Mouse (Mus musculus) midbrain, embryonic 16.5 days (tissue): ENCODE results near the gene Cnih1. TPM values are rescaled to one million over a fixed set of nuclear protein-coding genes. Genes with fewer than 3 reads are reported as not detected.
A peak's percentile ranks its signal among the peaks of the same experiment; 100 is the strongest.

Source experiments
- ATAC-seq: fragments of 200-750 bp; cut with Nextera tagmentation; 2 replicates; pipeline ENCODE4 v1.8.0; 2017; ENCODE audit warnings: moderate TSS enrichment
- H3K27ac ChIP-seq: fragments of 300-500 bp; sonication (generic); 2 replicates; pipeline ENCODE4 v1.5.1; 2014; ENCODE audit warnings: mild to moderate bottlenecking, low read length, mixed read lengths
- H3K27me3 ChIP-seq: fragments of 300-500 bp; sonication (generic); 2 replicates; pipeline ENCODE4 v1.6.1; 2014; ENCODE audit warnings: low read depth, low read length, mixed read lengths; ENCODE audit not compliant: control insufficient read depth, insufficient read depth
- H3K36me3 ChIP-seq: fragments of 300-500 bp; sonication (generic); 2 replicates; pipeline ENCODE4 v1.6.1; 2014; ENCODE audit warnings: mild to moderate bottlenecking, low read length, moderate library complexity, mixed read lengths; ENCODE audit not compliant: control insufficient read depth, insufficient read depth
- H3K4me1 ChIP-seq: fragments of 300-500 bp; sonication (generic); 2 replicates; pipeline ENCODE4 v1.6.1; 2014; ENCODE audit warnings: mild to moderate bottlenecking, low read length, mixed read lengths; ENCODE audit not compliant: control insufficient read depth, insufficient read depth
- H3K4me2 ChIP-seq: fragments of 300-500 bp; sonication (generic); 2 replicates; pipeline ENCODE4 v1.6.1; 2014; ENCODE audit warnings: mild to moderate bottlenecking, low read length, mixed read lengths
- H3K4me3 ChIP-seq: fragments of 300-500 bp; sonication (generic); 2 replicates; pipeline ENCODE4 v1.5.1; 2014; ENCODE audit warnings: low read depth, mild to moderate bottlenecking, low read length, moderate library complexity, mixed read lengths
- H3K9ac ChIP-seq: fragments of 300-500 bp; sonication (generic); 2 replicates; pipeline ENCODE4 v1.6.1; 2014; ENCODE audit warnings: low read depth, low read length, mixed read lengths
- H3K9me3 ChIP-seq: fragments of 300-500 bp; sonication (generic); replicated peaks from 2 replicates; pipeline ENCODE4 v1.6.1; 2014; ENCODE audit warnings: mild to moderate bottlenecking, low read length, mixed read lengths; ENCODE audit not compliant: control insufficient read depth, poor library complexity, severe bottlenecking
- WGBS: fragments of 180-500 bp; shearing (Covaris S2); extraction: QIAGEN DNeasy Blood & Tissue Kit; methylation state at CpG from one replicate; pipeline ENCODE4 v1.1.7; 2014; 5-methylcytosine and 5-hydroxymethylcytosine counted together
- polyA plus RNA-seq: library from polyadenylated mRNA; unstranded; fragments of >200 nt; fragmentation: Nextera tagmentation; extraction: Ambion mirVana; gene quantifications from 2 replicates; pipeline ENCODE4 v1.2.1, GENCODE M21; 2015

Cnih1 gene
- polyA plus RNA-seq, result 184 and 185 TPM in 2 replicates

GRCm38 (mm10) chr14:46787787-46788504 lies at the start of gene Cnih1:
Cnih1 (minus strand) TSS chr14:46788411.
- peak within 1 kb of the TSS; percentile 86 for H3K4me3 ChIP-seq
- peaks cover 14% of the 10 kb centered on the region for H3K4me1 ChIP-seq
- peak within 1 kb of the TSS; percentile 95 for H3K27ac ChIP-seq
- peak; percentile 98 for ATAC-seq
- no peaks in the 10 kb centered on the region for H3K9me3 ChIP-seq
- H3K4me2 ChIP-seq, result peak within 1 kb of the TSS; percentile 80
- WGBS, result under 1% methylated on average over 84 of the region's 86 CpGs
- H3K27me3 ChIP-seq, result no peaks in the 10 kb centered on the region
- H3K9ac ChIP-seq, result peak within 1 kb of the TSS; percentile 87
- no peaks in the 10 kb centered on the region for H3K36me3 ChIP-seq

GRCm38 (mm10) chr14:46832354-46833272 lies 44.4 kb upstream of the Cnih1 start:
- peak overlapping the region; percentile 95 for H3K4me2 ChIP-seq
- no peaks in the 10 kb centered on the region for H3K36me3 ChIP-seq
- H3K9me3 ChIP-seq, result no peaks in the 10 kb centered on the region
- H3K27me3 ChIP-seq, result no peaks in the 10 kb centered on the region
- H3K27ac ChIP-seq, result no peak overlapping the region
- peak overlapping the region; percentile 77 for H3K9ac ChIP-seq
- peaks cover 11% of the 10 kb centered on the region for H3K4me1 ChIP-seq
- 9% methylated on average over 40 of the region's 40 CpGs for WGBS
- peak overlapping the region; percentile 74 for H3K4me3 ChIP-seq
- no peak; the same call in 1 of the 2 replicates for ATAC-seq

- H3K4me3 ChIP-seq, result peak within 1 kb of the TSS; percentile 74
- peaks cover 11% of the 10 kb centered on the region for H3K4me1 ChIP-seq
- no peaks in the 10 kb centered on the region for H3K27me3 ChIP-seq
- H3K4me2 ChIP-seq, result peak within 1 kb of the TSS; percentile 95
- WGBS, result 0% methylated on average over 32 of the region's 32 CpGs
- peak; percentile 98 for ATAC-seq
- H3K27ac ChIP-seq, result no peak within 1 kb of the TSS
- H3K36me3 ChIP-seq, result no peaks in the 10 kb centered on the region
- H3K9ac ChIP-seq, result peak within 1 kb of the TSS; percentile 77
- no peaks in the 10 kb centered on the region for H3K9me3 ChIP-seq
Observed at GRCm38 (mm10) chr14:46831837-46832333, 43.7 kb upstream of the Cnih1 start, which contains the start of gene Cgrrf1. Cgrrf1 (plus strand) TSS chr14:46832125.

GRCm38 (mm10) chr14:46831295-46831694 lies 43.1 kb upstream of the Cnih1 start:
- Histone ChIP-seq H3K9ac (no peak overlapping the region; the same call in 1 of the 2 replicates), H3K4me3 (peak overlapping the region; percentile 74), H3K4me2 (peak overlapping the region; percentile 95), H3K4me1 (peaks cover 11% of the 10 kb centered on the region), H3K36me3 (no peaks in the 10 kb centered on the region), H3K27ac (no peak overlapping the region), H3K27me3 (no peaks in the 10 kb centered on the region), H3K9me3 (no peaks in the 10 kb centered on the region)
- 5% methylated on average over 4 of the region's 4 CpGs for WGBS
- ATAC-seq, result peak; percentile 5; the same call in 1 of the 2 replicates

GRCm38 (mm10) chr14:46827430-46827829 lies 39.2 kb upstream of the Cnih1 start:
- no peak for ATAC-seq
- no peak overlapping the region for H3K27ac ChIP-seq
- peaks cover 7% of the 10 kb centered on the region for H3K4me1 ChIP-seq
- H3K9ac ChIP-seq, result no peak overlapping the region
- H3K27me3 ChIP-seq, result no peaks in the 10 kb centered on the region
- H3K4me2 ChIP-seq, result no peak overlapping the region
- no peaks in the 10 kb centered on the region for H3K36me3 ChIP-seq
- H3K4me3 ChIP-seq, result no peak overlapping the region
- no peaks in the 10 kb centered on the region for H3K9me3 ChIP-seq
- 67% methylated on average over 1 of the region's 1 CpGs for WGBS

- no peaks in the 10 kb centered on the region for H3K9me3 ChIP-seq
- no peaks in the 10 kb centered on the region for H3K27me3 ChIP-seq
- 82% methylated on average over 2 of the region's 2 CpGs for WGBS
- H3K9ac ChIP-seq, result no peak overlapping the region
- no peak for ATAC-seq
- no peak overlapping the region for H3K4me3 ChIP-seq
- H3K4me1 ChIP-seq, result peaks cover 13% of the 10 kb centered on the region
- H3K36me3 ChIP-seq, result no peaks in the 10 kb centered on the region
- no peak overlapping the region for H3K4me2 ChIP-seq
- no peak overlapping the region for H3K27ac ChIP-seq
Observed at GRCm38 (mm10) chr14:46823996-46824395, 35.8 kb upstream of the Cnih1 start.

GRCm38 (mm10) chr14:46821873-46822716 lies 33.9 kb upstream of the Cnih1 start, which contains the start of gene Gmfb:
Gmfb (minus strand) TSS chr14:46822242.
- H3K27me3 ChIP-seq, result no peaks in the 10 kb centered on the region
- H3K36me3 ChIP-seq, result peaks cover under 1% of the 10 kb centered on the region; the same call in 1 of the 2 replicates
- H3K9ac ChIP-seq, result peak within 1 kb of the TSS; percentile 87
- peak within 1 kb of the TSS; percentile 98 for H3K4me2 ChIP-seq
- under 1% methylated on average over 59 of the region's 65 CpGs for WGBS
- H3K4me3 ChIP-seq, result peak within 1 kb of the TSS; percentile 83
- peak within 1 kb of the TSS; percentile 85 for H3K27ac ChIP-seq
- peaks cover 13% of the 10 kb centered on the region for H3K4me1 ChIP-seq
- ATAC-seq, result peak; percentile 98
- no peaks in the 10 kb centered on the region for H3K9me3 ChIP-seq

GRCm38 (mm10) chr14:46821271-46821872 lies 33.2 kb upstream of the Cnih1 start:
- ATAC-seq, result no peak
- peaks cover 3% of the 10 kb centered on the region; the same call in 1 of the 2 replicates for H3K36me3 ChIP-seq
- no peaks in the 10 kb centered on the region for H3K9me3 ChIP-seq
- H3K27me3 ChIP-seq, result no peaks in the 10 kb centered on the region
- WGBS, result 1% methylated on average over 11 of the region's 11 CpGs
- H3K4me1 ChIP-seq, result peaks cover 13% of the 10 kb centered on the region
- H3K9ac ChIP-seq, result peak overlapping the region; percentile 87
- H3K4me3 ChIP-seq, result peak overlapping the region; percentile 83
- peak overlapping the region; percentile 98 for H3K4me2 ChIP-seq
- peak overlapping the region; percentile 85 for H3K27ac ChIP-seq
